Mouse (Mus musculus) cerebellum, adult (tissue): ENCODE results near the gene Heg1.

Source experiments
- ATAC-seq: cut with Nextera tagmentation; 2 replicates; pipeline ENCODE4 v1.9.2; 2017; ENCODE audit warnings: mild to moderate bottlenecking, moderate library complexity, mixed read lengths; ENCODE audit not compliant: insufficient number of reproducible peaks, low FRiP score, low TSS enrichment

The Heg1 gene

DNA sequence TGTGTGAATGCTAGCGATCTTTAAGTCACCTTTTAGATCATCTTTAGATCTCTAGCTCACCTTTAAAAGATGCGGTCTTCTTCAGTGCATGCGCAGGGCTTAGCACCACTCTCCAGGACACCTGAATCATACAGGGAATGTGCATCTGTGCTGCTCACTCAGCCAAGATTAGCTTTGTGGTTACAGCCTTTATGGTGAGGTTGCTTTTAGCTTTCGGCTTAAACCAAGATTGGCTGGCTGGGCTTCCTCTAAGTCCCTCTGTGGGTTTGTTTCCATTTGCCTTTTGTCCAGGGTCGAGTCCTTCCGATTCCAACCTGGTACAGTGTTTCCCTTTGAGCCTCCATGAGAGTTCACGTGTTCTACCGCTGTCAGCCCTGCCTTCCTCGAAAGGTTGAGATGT is 20.1 kb downstream of the Heg1 start:
- peak; percentile 49 for ATAC-seq

DNA sequence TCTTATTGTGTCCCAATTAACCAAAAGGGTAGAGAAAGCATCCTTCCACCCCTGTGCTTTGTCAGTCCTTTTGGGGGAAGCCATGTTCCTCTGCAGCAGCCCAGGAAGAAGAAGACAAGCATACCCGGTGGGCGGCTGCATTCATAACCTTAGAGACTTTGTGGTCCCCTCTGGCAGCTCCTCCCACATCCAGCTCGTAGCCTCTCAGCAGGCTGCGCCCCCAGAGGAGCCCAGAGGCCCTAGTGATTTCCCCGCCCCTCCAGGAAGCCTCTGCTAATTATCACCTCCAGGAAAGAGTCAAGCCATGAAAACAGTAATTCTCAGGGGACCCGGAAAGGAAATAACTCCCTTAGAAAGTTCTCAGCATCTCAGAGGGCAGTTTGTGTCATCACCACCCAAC is 21.1 kb downstream of the Heg1 start:
- no peak for ATAC-seq

- ATAC-seq, result no peak
Observed at GRCm38 (mm10) chr16:33706111-33706890, 22.1 kb downstream of the Heg1 start.

GRCm38 (mm10) chr16:33708031-33708430 is 23.9 kb downstream of the Heg1 start:
- 0 out of 2 replicates have a peak, but pooled peaks have one; percentile 41 for ATAC-seq

- ATAC-seq, result no peak
Observed at GRCm38 (mm10) chr16:33708585-33709397, 24.6 kb downstream of the Heg1 start.

GRCm38 (mm10) chr16:33714271-33714670 is 30.1 kb downstream of the Heg1 start:
- ATAC-seq, result no peak

DNA sequence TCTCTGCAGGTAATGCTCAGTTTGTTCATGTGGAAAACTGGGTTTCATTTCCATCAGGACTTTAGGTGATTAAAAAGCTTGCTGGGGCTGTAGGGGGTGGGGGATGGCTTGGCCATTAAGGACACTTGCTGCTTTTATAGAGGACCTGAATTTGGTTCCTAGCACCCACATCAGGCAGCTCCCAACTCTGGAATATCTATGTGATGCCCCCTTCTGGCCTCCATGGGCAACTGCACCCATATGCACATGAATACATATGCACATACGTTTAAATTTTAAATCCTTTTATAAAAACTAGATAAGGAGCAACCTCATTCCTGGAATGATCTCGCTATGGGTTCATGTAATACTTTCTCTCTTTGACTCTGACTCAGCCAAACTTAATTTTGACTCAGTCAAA is 39.1 kb downstream of the Heg1 start:
- ATAC-seq, result no peak

- no peak for ATAC-seq
Observed at GRCm38 (mm10) chr16:33723983-33724382, 39.8 kb downstream of the Heg1 start.

DNA sequence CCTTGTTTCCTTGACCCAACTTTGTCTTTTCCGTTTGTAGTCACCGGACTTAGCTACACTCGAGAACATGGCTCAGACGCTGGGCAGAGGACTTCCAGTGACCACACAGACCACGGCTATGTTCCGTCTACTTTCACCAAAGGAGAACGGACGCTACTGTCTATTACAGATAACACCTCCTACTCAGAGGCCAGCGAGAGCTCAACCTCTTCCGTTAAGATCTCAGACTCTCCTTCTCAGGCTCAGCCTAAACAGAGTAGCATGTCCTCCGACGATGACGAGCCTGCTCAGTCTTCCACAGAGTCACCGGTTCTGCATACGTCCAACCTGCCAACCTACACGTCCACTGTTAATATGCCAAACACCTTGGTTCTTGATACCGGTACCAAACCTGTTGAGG is 42.1 kb downstream of the Heg1 start:
- no peak for ATAC-seq

- ATAC-seq, result no peak
Observed at GRCm38 (mm10) chr16:33726892-33727291, 42.7 kb downstream of the Heg1 start.

GRCm38 (mm10) chr16:33728427-33728826 is 44.3 kb downstream of the Heg1 start:
- ATAC-seq, result no peak

- ATAC-seq, result no peak
Observed at GRCm38 (mm10) chr16:33731291-33731690, 47.1 kb downstream of the Heg1 start.

- no peak for ATAC-seq
Observed at GRCm38 (mm10) chr16:33732237-33732749, 48.1 kb downstream of the Heg1 start.

- no peak for ATAC-seq
Observed at GRCm38 (mm10) chr16:33732846-33733580, 48.8 kb downstream of the Heg1 start.

DNA sequence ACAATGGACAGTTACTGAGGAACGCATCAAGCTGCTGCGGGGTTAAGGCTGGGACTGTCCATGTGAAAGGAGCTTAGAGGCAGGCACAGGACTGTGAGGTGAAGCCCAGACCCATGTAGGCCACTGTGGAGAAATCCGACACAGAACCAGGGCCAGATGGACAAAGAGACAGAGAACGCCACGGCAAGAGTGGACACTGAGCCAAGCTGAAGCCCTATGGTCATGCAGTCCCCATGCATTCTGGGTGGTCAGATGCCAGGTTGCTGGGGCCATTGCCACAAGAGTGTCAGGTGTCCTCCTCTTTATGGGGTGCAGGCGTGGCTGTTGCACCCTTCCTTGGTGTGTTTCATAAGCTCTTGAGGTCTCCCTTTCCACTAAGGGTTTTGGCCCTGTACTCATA is 49.7 kb downstream of the Heg1 start:
- ATAC-seq, result 0 out of 2 replicates have a peak, but pooled peaks have one; percentile 52

- no peak for ATAC-seq
Observed at GRCm38 (mm10) chr16:33734545-33734944, 50.4 kb downstream of the Heg1 start.

GRCm38 (mm10) chr16:33735238-33735637 is 51.1 kb downstream of the Heg1 start:
- ATAC-seq, result no peak

DNA sequence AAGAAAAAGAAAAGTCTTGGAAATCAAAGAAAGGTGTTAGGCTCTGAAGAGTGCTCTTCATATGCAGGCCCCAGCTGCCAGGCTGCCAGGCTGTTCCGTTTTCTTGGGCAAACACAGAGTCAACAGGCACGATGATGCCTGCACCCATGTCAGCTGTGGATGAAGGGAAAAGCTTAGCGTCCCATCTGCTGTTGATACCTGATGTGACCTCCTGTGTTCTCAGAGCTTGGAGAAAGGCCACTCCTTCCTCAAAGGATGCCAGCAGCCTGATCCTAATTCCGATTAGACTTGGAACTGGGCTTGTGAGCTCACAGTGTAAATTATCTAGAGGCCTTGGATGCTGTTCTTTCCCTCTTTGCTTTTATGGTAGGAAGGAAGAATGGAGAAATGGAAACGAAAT is 51.6 kb downstream of the Heg1 start:
- no peak for ATAC-seq

DNA sequence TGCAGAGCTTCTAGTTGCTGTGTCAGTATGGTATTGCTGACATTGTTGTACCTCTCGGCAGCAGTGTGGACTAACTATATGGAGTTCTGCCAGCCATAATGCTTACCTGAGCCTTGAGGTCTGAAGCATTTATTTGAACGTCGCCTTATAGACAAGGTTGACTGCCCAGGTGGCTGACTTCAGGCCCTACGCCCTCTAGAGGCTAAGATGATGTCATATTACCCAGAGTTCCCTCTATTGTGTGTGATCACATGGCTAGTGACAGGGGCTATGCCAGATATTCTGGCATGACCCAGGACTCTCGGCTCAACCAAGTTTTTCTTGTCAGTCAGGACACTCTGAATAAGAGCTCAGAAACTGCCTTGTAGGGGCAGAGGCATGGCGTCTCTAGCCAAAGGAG is 52.6 kb downstream of the Heg1 start:
- no peak for ATAC-seq

- peak; percentile 2; the same call in 1 of the 2 replicates for ATAC-seq
Observed at GRCm38 (mm10) chr16:33738949-33739719, 55.0 kb downstream of the Heg1 start.
